Mouse (Mus musculus) right cerebral cortex, adult 2 months (tissue): ENCODE measurements around the gene Gm20388.
A peak's percentile ranks its signal among the peaks of the same experiment; 100 is the strongest.
"Not testable (repeated sequence)": the region's sequence is repeated elsewhere in the genome, so short reads cannot be mapped to it uniquely, and the experiment has no call there.

Experiments used
- DNase-seq, 2 experiments: peaks; one replicate each; pipeline ENCODE4 v3.0.0; 2021 to 2022; ENCODE audit warnings: low spot score in 2 of 2

Gm20388 gene

DNA sequence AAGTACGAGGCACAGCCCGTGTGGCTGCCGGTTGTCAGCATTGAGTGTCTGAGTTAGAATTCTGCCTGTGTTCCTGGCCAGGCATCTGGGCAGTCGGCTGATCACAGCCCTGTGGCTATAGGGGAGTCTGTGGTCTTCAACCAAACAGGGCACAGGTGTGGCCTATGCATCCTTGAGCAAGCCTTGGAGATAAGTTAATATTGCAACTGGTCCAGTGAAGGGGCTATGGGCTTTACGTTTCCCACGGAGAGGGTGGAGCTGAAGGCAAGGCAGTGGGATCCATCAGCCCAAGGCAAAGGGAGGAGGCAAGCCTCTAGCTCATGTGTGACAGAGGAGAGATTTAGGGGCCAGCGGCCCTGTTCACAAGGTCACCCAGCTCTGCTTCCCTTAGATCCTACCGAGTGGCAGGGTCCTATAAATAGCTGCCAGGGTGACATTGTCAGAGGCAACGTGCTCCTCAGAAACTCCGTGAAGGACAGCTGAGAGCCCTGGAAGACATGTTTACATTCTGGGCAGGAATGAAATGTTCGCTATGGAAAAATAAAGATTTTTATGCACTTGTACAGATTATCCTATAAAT, 4229.7 kb downstream of the Gm20388 start:
- DNase-seq, result no peak

GRCm38 (mm10) chr8:124140868-124141431, 4230.3 kb downstream of the Gm20388 start:
- no peak for DNase-seq

- DNase-seq, result peak; percentile 33 to 55
Measured at GRCm38 (mm10) chr8:124141681-124142391, 4231.2 kb downstream of the Gm20388 start.

GRCm38 (mm10) chr8:124143003-124143402, 4232.4 kb downstream of the Gm20388 start:
- peak in 1 of 2 experiments; percentile 9 for DNase-seq

DNA sequence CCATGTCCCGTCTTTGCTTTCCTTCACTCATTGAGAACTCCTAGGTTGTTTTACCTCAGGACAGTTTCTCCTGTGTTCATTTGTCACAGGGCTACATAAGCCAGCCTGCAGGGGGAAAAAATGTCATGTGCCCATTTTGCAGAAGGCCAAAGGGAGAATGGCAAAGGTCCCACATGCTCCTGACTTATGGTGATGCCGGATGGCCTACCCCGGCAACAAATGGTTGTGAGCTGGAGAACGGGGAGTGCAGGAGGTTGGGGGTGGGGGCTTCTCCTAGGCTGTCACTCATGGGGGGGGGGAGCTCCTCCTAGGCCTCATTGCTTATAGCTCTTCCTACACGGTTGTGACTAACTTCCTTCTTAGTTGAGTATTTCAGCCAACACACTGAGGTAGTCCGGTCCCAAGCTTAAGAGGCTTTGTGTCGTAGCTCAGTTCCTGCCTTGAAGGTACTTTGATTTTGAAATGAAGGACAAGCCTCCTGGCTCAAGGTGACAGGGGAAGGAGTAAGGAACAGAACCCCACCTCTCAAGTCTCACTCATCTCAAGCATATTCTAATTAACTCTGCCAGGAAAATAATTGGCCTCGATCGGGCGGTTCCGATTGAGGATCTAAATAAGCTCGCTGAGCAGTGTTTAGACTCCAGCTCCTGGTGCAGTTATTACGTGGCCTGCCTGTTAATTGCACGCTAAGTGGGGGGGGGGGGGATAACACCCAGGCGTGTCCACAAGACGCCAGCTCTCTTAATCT, 4233.4 kb downstream of the Gm20388 start:
- peak in 1 of 2 experiments; percentile 7 for DNase-seq

DNA sequence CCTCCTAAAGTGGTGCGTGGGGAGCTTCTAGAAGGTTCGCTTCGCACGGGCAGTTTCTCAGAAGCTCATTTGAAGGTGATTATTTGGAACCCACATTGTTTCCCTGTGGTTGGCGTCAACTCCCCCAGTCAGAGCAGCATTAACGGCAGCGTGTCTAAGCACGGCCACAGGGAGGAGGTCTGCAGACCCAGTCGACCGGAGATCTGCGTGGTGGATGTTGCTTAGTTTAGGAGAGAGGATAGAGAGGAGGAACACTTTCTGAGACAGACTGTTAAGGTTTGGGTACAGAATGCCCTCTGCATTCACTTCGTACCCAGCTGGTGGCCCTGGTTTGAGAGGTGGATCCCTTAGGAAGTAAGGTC, 4234.0 kb downstream of the Gm20388 start:
- DNase-seq, result no peak

- DNase-seq, result no peak
Measured at GRCm38 (mm10) chr8:124146286-124146685, 4235.6 kb downstream of the Gm20388 start.

- DNase-seq, result no peak
Measured at GRCm38 (mm10) chr8:124150009-124150408, 4239.4 kb downstream of the Gm20388 start.

GRCm38 (mm10) chr8:124150536-124150935, 4239.9 kb downstream of the Gm20388 start:
- DNase-seq, result no peak

DNA sequence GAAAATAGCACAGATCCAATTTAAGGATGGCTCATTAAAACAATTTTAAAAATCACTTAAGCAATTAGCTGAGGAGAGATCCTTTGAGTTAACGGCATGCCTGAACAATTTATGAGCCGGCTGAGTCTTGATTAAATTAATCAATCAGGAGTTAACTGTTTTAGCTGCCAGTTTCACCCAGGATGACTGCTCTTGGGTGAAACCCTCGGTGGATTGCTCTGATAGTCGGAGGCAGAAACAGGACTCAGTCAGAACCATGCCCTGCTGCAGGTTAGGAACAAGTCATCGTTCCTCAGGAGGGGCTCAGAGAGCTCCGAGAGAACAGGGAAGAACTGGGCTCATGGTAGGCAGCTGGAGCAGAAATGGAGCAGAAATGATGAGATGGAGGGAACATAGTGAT, 4241.2 kb downstream of the Gm20388 start:
- no peak for DNase-seq

DNA sequence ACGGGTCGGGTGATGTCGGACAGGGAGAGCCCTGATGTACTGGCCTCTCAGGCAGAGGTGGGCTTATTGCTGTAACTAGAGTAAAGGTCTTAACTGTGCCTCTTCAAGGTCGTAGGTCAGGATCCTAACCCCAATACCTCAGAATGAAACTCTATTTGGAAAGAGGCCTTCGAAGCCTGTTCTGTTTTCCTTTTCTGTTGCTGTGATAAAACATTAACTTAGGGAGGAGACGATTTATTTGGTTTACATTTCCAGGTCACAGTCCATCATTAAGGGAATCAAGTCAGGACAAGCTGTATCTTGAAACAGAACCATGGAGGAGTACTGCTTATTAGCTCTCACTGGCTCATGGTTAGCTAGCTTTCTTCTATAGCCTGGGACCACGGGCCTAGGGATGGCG, 4242.1 kb downstream of the Gm20388 start:
- no peak for DNase-seq

- DNase-seq, result no peak
Measured at GRCm38 (mm10) chr8:124156324-124156723, 4245.7 kb downstream of the Gm20388 start.

- peak in 1 of 2 experiments; percentile 18 for DNase-seq
Measured at GRCm38 (mm10) chr8:124161683-124162082, 4251.0 kb downstream of the Gm20388 start.

GRCm38 (mm10) chr8:124163258-124163657, 4252.6 kb downstream of the Gm20388 start:
- DNase-seq, result no peak

DNA sequence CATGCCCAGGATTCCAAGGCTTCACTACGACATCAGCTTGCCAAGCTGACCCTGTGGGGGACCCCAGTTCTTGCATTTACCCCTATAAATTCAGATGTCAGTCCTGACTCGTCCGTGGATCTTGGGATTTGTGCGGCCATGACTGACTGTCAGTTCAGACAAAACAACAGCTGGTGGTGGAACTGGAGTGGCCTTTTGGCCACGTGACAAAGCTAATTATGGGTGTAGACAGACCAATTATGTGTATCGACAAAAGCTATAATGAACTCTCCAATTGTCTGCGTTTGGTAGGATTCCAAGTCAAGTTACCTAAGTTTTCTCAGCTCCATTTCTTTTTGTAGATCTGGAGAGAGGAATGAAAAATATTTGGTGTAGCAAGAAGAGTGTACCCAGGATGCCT, 4259.1 kb downstream of the Gm20388 start:
- DNase-seq, result no peak

- no peak for DNase-seq
Measured at GRCm38 (mm10) chr8:124170671-124171070, 4260.0 kb downstream of the Gm20388 start.

DNA sequence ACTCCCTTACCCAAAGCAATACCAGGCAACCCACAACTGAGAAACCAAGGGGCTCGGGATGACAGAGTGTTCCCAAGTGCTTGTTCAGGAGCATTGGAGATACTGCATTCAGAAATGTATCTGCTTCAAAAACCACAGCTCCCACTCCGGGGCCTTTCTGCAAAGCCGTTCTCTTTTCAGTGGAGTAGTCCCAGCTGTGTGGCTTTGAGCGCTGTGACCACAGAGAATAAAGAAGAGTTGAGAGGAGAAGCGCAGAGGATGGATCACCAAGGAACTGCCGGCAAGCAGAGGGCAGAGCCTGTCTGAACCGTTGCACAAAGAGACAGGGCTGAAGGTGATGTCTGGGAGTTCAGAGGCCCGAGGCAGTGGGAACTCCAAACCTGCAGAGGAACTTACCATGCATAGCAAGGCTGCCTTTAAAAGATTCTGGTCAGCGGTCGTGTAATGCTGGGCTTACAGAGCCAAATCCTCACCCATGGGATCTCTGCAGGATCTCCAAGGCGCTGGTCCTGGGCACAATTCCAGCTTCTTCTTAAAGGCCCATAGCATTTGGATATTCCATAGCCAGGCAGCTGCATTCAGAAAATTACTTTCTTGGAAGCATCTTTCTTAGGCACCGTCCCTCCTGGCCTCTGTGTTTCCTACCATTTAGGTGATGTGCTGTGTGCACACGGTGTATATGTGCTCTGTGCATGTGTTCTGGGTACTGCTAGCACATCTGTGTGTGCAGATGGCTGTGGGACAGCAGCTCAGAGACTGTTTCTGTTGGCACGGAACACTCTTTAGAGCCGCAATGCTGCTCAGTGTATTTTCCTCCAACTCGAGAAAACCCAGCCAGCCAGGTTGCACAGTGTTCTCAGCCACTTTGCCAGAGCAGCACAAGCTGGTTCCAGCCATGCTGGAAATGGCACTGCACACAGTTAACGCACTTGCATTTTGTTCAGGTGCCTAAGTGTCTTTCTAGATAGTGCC, 4261.2 kb downstream of the Gm20388 start:
- DNase-seq, result no peak

DNA sequence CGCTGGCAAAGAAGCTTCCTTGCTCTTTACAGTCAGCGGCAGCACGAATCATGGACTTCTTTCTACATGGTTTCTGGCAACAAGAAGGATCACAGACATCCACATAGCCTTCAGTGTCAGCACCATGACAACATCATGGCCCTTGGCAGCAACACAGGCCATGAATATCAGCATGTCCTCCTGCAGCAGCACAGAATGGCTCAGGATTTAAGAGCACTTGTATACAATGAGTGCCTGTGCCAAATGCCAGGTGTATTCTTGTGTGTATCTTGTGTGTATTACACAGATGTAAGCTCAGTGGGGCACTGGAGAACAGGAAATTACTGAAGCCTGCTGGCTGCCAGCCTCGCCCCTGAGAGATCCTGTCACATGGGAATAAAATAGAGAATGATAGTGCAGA, 4263.0 kb downstream of the Gm20388 start:
- DNase-seq, result no peak

DNA sequence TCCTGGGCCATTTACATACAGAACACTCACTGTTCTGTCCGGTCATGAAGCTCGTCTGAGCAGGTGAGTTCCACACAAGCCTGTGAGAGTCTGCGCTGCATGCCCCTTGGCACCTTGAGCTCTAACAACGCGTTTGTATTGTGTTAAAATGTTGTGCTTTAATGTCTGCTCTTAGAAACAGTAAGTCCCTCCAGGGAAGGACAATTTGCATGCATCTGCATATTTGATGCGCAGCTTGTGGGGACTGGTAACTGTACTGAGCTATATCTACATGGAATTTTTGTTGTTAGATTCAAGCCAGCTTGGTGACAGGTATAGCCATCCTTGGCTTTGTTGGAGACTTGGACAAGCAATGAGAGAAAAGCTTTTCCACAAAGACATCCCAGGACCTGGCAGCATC, 4265.5 kb downstream of the Gm20388 start:
- DNase-seq, result no peak

DNA sequence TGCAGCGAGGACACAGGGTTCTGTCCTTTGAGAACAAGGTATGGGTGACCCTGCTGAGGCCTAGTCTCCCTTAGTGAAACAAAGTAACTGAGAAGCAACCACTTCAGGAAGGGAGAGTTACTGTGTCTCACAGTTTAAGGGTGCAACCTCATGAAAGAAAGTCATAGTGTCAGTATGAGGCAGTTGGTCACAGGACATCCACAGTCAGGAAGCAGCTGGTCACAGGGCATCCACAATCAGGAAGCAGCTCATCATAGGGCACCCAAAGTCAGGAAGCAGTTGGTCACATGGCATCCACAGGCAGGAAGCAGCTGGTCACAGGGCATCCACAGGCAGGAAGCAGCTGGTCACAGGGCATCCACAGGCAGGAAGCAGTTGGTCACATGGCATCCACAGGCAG, 4266.5 kb downstream of the Gm20388 start:
- DNase-seq, result not testable (repeated sequence)

DNA sequence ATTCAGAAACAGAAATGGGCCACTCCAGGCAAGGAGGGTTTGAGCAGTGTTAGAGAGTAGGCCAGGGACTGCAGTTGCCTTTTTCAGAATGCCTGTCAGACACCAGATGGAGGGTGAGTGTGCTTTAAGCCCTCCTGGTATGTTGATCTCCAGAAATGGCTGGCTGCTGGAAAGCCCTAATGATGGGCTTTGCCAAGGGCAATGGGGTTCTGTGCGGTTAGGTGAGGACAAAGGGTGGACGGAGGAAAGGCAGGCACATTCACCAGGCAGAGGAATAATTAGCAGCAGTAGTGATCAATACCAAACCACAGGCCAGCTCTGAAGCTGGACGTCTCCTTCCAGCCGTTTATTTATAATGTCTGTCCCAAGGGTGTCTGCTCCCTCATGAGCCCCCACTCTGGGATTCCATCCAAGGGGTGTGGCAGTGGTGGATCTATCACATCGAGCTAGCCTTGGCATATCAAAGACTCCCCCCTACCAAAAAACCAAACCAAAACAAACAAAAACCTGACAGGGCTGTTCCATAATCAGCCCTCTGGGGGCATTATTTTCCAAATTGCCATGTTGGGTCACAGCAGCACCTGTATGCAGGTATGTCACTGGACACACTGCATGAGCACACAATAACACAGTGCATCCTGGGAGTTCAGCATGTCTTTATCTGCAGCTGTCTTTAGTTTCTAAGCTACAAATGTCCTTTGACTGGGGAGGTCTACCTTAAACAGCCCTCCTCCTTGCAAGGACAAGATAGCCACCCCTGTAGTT, 4270.2 kb downstream of the Gm20388 start:
- no peak for DNase-seq
